Mouse (Mus musculus): Measurements from ENCODE around the gene Zc3h12a.

Gene Zc3h12a

GRCm38 (mm10) chr4:125127305-125128084 lies at the start of gene Zc3h12a:
Gene Zc3h12a (minus strand): TSS chr4:125127840.
- DNase-seq (ENCODE audit: low spot score) = peak; percentile 82

- DNase-seq (ENCODE audit: low spot score) = no peak
Observed at GRCm38 (mm10) chr4:125176639-125177165, 49.1 kb upstream of the Zc3h12a start.

GRCm38 (mm10) chr4:125176190-125176589 lies 48.5 kb upstream of the Zc3h12a start:
- no peak for DNase-seq (ENCODE audit: low spot score)

GRCm38 (mm10) chr4:125175591-125175990 lies 48.0 kb upstream of the Zc3h12a start:
- DNase-seq (ENCODE audit: low spot score) = peak; percentile 65

GRCm38 (mm10) chr4:125174516-125175185 lies 47.0 kb upstream of the Zc3h12a start:
- no peak for DNase-seq (ENCODE audit: low spot score)

- no peak for DNase-seq (ENCODE audit: low spot score)
Observed at GRCm38 (mm10) chr4:125173150-125173549, 45.5 kb upstream of the Zc3h12a start.

- no peak for DNase-seq (ENCODE audit: low spot score)
Observed at GRCm38 (mm10) chr4:125172736-125173135, 45.1 kb upstream of the Zc3h12a start.

DNA sequence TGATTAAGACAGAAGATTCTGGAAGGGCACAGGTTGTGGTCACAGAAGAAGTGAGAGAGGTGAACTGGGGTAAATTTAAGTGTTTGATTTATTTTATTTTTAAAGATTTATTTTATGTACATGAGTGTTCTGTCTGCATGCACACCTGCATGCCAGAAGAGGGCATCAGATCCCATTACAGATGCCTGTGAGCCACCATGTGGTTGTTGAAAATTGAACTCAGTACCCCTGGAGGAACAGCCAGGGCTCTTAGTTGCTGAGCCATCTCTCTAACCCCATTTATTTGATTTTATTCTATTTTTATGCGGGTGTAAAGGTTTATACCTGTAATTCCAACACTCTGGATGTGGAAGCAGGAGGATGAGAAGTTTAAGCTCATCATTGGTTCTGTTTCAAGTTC lies 40.1 kb upstream of the Zc3h12a start:
- no peak for DNase-seq (ENCODE audit: low spot score)

- no peak for DNase-seq (ENCODE audit: low spot score)
Observed at GRCm38 (mm10) chr4:125164861-125165260, 37.2 kb upstream of the Zc3h12a start.

DNA sequence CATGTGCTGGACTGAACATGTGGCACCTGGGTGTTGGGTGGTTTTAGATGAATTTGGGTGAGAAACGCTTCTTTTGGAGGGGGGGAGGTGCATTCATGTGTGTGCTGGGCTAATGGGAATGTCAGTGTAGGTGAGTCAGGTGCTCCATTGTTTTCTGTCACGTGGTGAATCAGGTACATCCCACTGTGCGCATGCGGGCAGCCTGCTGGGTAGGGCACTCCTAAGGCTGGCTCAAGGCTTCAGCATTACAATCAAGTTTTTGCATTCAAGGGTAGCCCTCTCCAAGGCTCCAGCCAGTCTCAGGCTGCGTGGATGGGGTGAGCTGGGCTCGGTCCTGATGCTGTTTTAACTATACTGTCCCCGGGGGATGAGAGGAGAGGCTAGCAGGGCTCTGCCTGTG lies 35.1 kb upstream of the Zc3h12a start:
- DNase-seq (ENCODE audit: low spot score) = no peak

GRCm38 (mm10) chr4:125161392-125161791 lies 33.8 kb upstream of the Zc3h12a start:
- DNase-seq (ENCODE audit: low spot score) = no peak

DNA sequence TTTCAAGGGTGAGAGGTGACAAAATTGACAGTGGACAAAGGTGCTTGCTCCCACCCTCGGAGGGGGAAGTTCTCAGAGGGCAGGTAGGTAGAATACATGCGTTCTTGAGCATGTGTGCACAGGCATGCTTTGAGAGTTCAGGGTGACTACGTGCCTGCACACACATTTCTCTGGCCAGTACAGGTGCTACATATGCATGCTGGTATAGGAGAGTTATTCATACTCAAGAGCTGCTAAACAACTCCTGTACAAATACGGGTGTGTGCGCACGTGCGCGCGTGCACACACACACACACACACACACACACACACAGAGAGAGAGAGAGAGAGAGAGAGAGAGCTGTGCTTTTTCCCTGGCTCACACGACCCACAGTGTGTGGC lies 33.3 kb upstream of the Zc3h12a start:
- DNase-seq (ENCODE audit: low spot score) = no peak

- DNase-seq (ENCODE audit: low spot score) = peak; percentile 88
Observed at GRCm38 (mm10) chr4:125160320-125160950, 32.8 kb upstream of the Zc3h12a start.

GRCm38 (mm10) chr4:125158581-125159317 lies 31.1 kb upstream of the Zc3h12a start:
- DNase-seq (ENCODE audit: low spot score) = no peak

GRCm38 (mm10) chr4:125158081-125158480 lies 30.4 kb upstream of the Zc3h12a start:
- no peak for DNase-seq (ENCODE audit: low spot score)

- no peak for DNase-seq (ENCODE audit: low spot score)
Observed at GRCm38 (mm10) chr4:125157322-125157721, 29.7 kb upstream of the Zc3h12a start.

DNA sequence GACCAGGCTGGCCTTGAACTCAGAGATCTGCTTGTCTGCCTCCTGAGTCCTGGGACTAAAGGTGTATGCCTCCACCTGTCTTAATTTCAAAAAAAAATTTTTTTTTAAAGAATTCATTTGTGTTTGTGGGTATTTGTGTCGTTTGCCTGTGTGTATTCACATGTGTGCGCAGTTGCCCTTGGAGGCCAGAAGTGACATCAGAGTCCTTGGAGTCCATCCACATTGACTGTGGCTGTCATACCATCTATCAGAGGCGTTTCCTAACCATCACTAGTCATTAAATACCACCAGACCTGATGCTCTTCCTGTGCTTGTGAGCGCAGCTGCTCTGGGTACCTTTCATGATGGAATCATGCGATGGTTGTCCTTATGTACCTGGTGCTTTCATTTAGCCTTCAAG lies 28.0 kb upstream of the Zc3h12a start:
- no peak for DNase-seq (ENCODE audit: low spot score)

DNA sequence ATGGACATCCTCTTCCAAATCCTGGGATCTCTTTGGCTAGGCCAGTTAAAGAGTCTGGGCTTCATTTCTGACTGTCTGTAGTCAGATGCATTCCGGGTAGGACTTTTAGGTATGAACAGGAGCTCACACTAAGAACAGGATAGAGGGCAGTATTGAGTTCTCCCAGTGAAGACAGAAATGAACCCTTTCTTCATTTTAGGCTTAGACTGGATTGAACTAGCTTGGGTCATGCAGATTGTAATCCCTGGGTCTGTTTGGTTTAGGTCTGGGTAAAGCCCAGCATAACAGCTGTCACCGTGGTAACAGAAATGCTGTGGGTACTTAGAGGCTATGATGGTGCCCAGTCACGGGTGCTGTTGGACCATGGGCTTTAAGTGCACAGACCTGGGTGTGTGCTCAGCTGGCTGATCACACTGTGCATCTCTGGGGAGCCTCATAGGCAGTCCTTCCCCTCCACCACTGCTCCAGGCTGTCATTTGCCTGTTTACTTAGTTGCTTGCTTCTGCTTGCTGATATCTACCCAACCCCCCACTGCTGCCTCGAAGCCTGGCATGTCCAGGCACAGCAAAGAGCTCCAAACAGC lies 26.1 kb upstream of the Zc3h12a start:
- no peak for DNase-seq (ENCODE audit: low spot score)

- DNase-seq (ENCODE audit: low spot score) = no peak
Observed at GRCm38 (mm10) chr4:125152469-125152868, 24.8 kb upstream of the Zc3h12a start.

GRCm38 (mm10) chr4:125149460-125149859 lies 21.8 kb upstream of the Zc3h12a start:
- DNase-seq (ENCODE audit: low spot score) = no peak

DNA sequence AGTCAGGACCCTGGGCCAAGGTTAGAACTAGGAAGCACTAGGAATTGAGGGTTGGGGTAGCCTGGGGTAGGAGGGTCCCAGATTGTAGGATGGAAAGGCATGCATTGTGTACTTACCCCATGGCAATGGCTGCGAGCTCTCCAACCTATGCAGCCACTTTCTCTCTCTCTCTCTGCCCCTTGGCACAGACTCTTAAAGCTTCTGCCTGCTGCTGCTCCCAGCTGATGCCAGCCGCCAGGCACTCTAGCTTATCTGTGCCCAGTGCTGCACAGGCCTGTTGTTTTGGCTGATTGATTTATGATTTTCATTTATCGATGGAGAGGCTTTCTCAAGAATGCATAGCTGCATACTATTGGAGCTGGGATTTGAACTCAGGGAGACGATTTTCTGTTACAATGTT lies 20.3 kb upstream of the Zc3h12a start:
- no peak for DNase-seq (ENCODE audit: low spot score)

- DNase-seq (ENCODE audit: low spot score) = no peak
Observed at GRCm38 (mm10) chr4:125145213-125145612, 17.6 kb upstream of the Zc3h12a start.

All from ovary, postnatal 14 days (tissue).